Mouse (Mus musculus) small intestine, adult 2 months (tissue): ENCODE data around the gene Noto.

Experiments used
- CTCF ChIP-seq: fragments of 200-500 bp; IDR thresholded peaks from 2 replicates; pipeline ENCODE4 v1.5.1; 2012; ENCODE audit warnings: low read depth, mild to moderate bottlenecking, control low read depth, inconsistent platforms, low read length, moderate library complexity, mixed read lengths; ENCODE audit not compliant: insufficient replicate concordance, insufficient read length; ENCODE audit errors: extremely low read depth
- POLR2A ChIP-seq: fragments of 200-500 bp; IDR thresholded peaks from 2 replicates; pipeline ENCODE4 v1.6.1; 2012; ENCODE audit warnings: low read depth, mild to moderate bottlenecking, control low read depth, inconsistent platforms, low read length, moderate library complexity

DNA sequence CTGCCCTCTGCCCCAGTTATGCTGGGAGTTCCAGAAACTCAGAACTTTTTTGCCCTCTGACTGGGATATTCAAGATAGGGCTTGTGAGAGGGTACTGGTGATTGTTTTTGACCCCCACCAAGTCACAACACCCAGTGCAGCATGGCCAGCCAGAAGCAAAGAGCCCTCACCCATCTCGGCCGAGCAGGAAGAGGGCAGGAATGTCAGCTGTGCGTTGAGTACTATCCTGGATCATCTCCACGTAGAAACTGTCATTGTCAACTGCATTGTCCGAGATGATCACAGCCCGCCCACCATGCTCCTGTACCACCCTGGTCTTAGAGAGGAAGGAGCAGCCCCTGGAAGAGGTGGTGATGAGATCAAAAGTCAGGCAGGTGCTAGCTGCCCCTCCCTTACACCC lies 23.7 kb downstream of the Noto start:
- no peak for TF ChIP-seq CTCF
- no peak for TF ChIP-seq POLR2A
